9 mouse cellular contexts compared by ENCODE assay signal in the genomic region with DNA sequence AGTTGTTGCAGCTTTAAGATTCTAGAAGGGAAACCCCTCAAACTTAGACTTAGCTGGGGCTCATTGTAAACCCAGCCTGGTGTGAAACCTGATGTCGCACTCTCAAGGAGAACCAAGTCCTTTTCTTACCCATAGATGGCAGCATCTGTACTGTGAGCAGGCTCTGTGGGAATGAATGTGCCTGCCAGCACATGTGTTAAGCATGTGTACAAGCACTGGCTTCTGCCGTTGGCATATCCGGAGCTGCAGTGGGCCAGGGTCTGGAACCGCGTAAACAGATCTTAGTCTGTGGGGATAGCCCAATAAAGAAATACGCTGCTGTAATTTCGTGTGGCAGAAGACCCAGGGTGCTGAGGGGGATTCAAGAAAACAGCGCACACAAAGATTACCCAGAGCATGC. TPM values are rescaled to one million over a fixed set of nuclear protein-coding genes. Genes with fewer than 3 reads are reported as not detected.
DNase-seq lines count a peak whose midpoint lies in the region; ATAC-seq and TF ChIP-seq lines count a peak whose summit lies in the region.
"Had no signal": no experiment of that assay in that cellular context is flagged by ENCODE, and none has a peak within 500 bp of the region (broad histone marks: within the 10 kb centered on the region; RNA-seq: fewer than 3 reads in every experiment).

No protein-coding gene starts in this region.

- no peak for TF ChIP-seq POLR2A in brain, embryonic 14.5 days (IDR thresholded peaks at IDR 0.05; ENCODE audit: borderline replicate concordance, extremely low read depth, insufficient read depth, insufficient read length, poor library complexity, severe bottlenecking)

- peak; percentile 20 for DNase-seq in liver
- DNase-seq in brain, embryonic 14.5 days (ENCODE audit: low read depth), result peak; percentile 84
- DNase-seq in gastrocnemius, postnatal 25 days, result peak; percentile 56
- peak; percentile 94 for DNase-seq in lung, postnatal 0 days (ENCODE audit: low spot score)
- DNase-seq in right cerebral cortex, postnatal 14 days, result peak; percentile 39
- DNase-seq in cerebellum, adult 18-20 months, result no peak

- H3K4me2 ChIP-seq in liver, embryonic 12.5 days, result no peak overlapping the region
- H3K4me2 ChIP-seq in intestine, embryonic 16.5 days (ENCODE audit: low read depth, low read length), result no peak overlapping the region
- H3K4me2 ChIP-seq in lung, postnatal 0 days (replicated peaks; ENCODE audit: low read depth, low read length), result no peak overlapping the region

- H3K27me3 ChIP-seq in liver, embryonic 12.5 days (replicated peaks), result peaks cover 7% of the 10 kb centered on the region; the same call in 1 of the 2 replicates
- H3K27me3 ChIP-seq in intestine, embryonic 16.5 days (replicated peaks; ENCODE audit: control insufficient read depth, insufficient read depth, low read length), result no peaks in the 10 kb centered on the region
- H3K27me3 ChIP-seq in lung, postnatal 0 days (replicated peaks; ENCODE audit: insufficient read depth, low read length), result no peaks in the 10 kb centered on the region

- H3K9ac ChIP-seq in liver, embryonic 12.5 days, result no peak overlapping the region
- no peak overlapping the region for H3K9ac ChIP-seq in intestine, embryonic 16.5 days (ENCODE audit: low read depth, low read length)
- no peak overlapping the region for H3K9ac ChIP-seq in lung, postnatal 0 days (replicated peaks; ENCODE audit: low read depth)

- H3K36me3 ChIP-seq in liver, embryonic 12.5 days, result no peaks in the 10 kb centered on the region
- H3K36me3 ChIP-seq in intestine, embryonic 16.5 days (ENCODE audit: control insufficient read depth, insufficient read depth, low read length), result peaks cover 2% of the 10 kb centered on the region; the same call in 1 of the 2 replicates
- H3K36me3 ChIP-seq in lung, postnatal 0 days (ENCODE audit: insufficient read depth, low read length), result no peaks in the 10 kb centered on the region

- ATAC-seq in liver, embryonic 12.5 days, result no peak
- ATAC-seq in intestine, embryonic 16.5 days, result 0 out of 2 replicates have a peak, but pooled peaks have one; percentile 29
- ATAC-seq in lung, postnatal 0 days, result peak; percentile 34

- H3K4me3 ChIP-seq in liver, embryonic 12.5 days, result no peak overlapping the region
- no peak overlapping the region for H3K4me3 ChIP-seq in intestine, embryonic 16.5 days (ENCODE audit: low read length)
- H3K4me3 ChIP-seq in lung, postnatal 0 days (ENCODE audit: low read depth, low read length), result no peak overlapping the region
- H3K4me3 ChIP-seq: erythroblast, embryonic 14.5 days had no signal

- 0 out of 2 replicates have a peak, but pooled peaks have one; percentile 22 for TF ChIP-seq EP300 in lung, postnatal 0 days (IDR thresholded peaks at IDR 0.05)

- H3K9me3 ChIP-seq in liver, embryonic 12.5 days (replicated peaks), result no peaks in the 10 kb centered on the region
- no peaks in the 10 kb centered on the region for H3K9me3 ChIP-seq in intestine, embryonic 16.5 days (ENCODE audit: control insufficient read depth, low read length)
- no peaks in the 10 kb centered on the region for H3K9me3 ChIP-seq in lung, postnatal 0 days (ENCODE audit: low read length)

- TF ChIP-seq CTCF in brain, embryonic 14.5 days (IDR thresholded peaks at IDR 0.05; ENCODE audit: borderline replicate concordance, extremely low read depth, insufficient read depth, insufficient read length), result peak; percentile 68; the same call in 1 of the 2 replicates
- peak; percentile 90 for TF ChIP-seq CTCF in lung, postnatal 0 days (IDR thresholded peaks at IDR 0.05)

- H3K27ac ChIP-seq in liver, embryonic 12.5 days, result no peak overlapping the region
- H3K27ac ChIP-seq in intestine, embryonic 16.5 days (ENCODE audit: low read length), result no peak overlapping the region
- H3K27ac ChIP-seq in lung, postnatal 0 days (ENCODE audit: low read length), result peak overlapping the region; percentile 95

- peaks cover 10% of the 10 kb centered on the region for H3K4me1 ChIP-seq in liver, embryonic 12.5 days
- H3K4me1 ChIP-seq in intestine, embryonic 16.5 days (ENCODE audit: control insufficient read depth, insufficient read depth, low read length), result peaks cover 49% of the 10 kb centered on the region
- peaks cover 24% of the 10 kb centered on the region; the same call in 1 of the 2 replicates for H3K4me1 ChIP-seq in lung, postnatal 0 days (ENCODE audit: insufficient read depth, low read depth, low read length)

- 52% methylated on average over 8 of the region's 8 CpGs for WGBS in liver, embryonic 12.5 days (ENCODE audit: insufficient replicate concordance)
- 34% methylated on average over 8 of the region's 8 CpGs for WGBS in intestine, embryonic 16.5 days
- 31% methylated on average over 8 of the region's 8 CpGs for WGBS in lung, postnatal 0 days

RNA-seq across cellular contexts. Expression of gene Gsn, which starts 9.1 kb away (rescaled TPM):
- 76.8 and 80.4 TPM in 2 replicates for polyA plus RNA-seq in liver, embryonic 12.5 days (2016; fragmentation: Nextera tagmentation; extraction: Ambion mirVana)
- 21.6 and 26.6 TPM in 2 replicates for polyA plus RNA-seq in brain, embryonic 14.5 days (2012; rRNA removed)
- 100 to 1,000 TPM; 345 to 440 TPM for total RNA-seq in gastrocnemius, postnatal 25 days (2021)
- polyA plus RNA-seq in intestine, embryonic 16.5 days (2015; fragmentation: Nextera tagmentation; extraction: Ambion mirVana), result 177 TPM in 2 replicates
- 956 and 1,007 TPM in 2 replicates for polyA plus RNA-seq in lung, postnatal 0 days (2015; fragmentation: Nextera tagmentation; extraction: Ambion mirVana)

Comparison
In these comparisons a context has a peak if more than half of its experiments do, and no peak if none do; other contexts are left out.
1. DNase-seq: peak in liver (single experiment), brain, embryonic 14.5 days (single experiment), gastrocnemius, postnatal 25 days (single experiment), lung, postnatal 0 days (single experiment) and right cerebral cortex, postnatal 14 days (single experiment); none in cerebellum, adult 18-20 months (0 of 2).